Mouse (Mus musculus): ENCODE measurements at regions not wholly inside any gene's neighbourhood (a gene's known extent, or its start where the extent isn't known, plus 50 kb on each side); places are given as distances from the start of the nearest gene placed in this dataset.

GRCm38 (mm10) chr8:116412703-116413102 is 92.1 kb upstream of the Dynlrb2 start:
- H3K4me2 ChIP-seq (ENCODE audit: low read depth, low read length): peak overlapping the region; percentile 30; the same call in 1 of the 2 replicates
- ATAC-seq: no peak
- no peaks in the 10 kb centered on the region for H3K9me3 ChIP-seq (ENCODE audit: control insufficient read depth, low read length)
- H3K4me1 ChIP-seq (ENCODE audit: control insufficient read depth, insufficient read depth, low read length): peaks cover 10% of the 10 kb centered on the region
- H3K27me3 ChIP-seq (replicated peaks; ENCODE audit: control insufficient read depth, insufficient read depth, low read length): no peaks in the 10 kb centered on the region; the same call in 1 of the 2 replicates
- H3K9ac ChIP-seq (ENCODE audit: low read depth, low read length): no peak overlapping the region
- no peaks in the 10 kb centered on the region for H3K36me3 ChIP-seq (ENCODE audit: control insufficient read depth, insufficient read depth, low read length)
- no peak overlapping the region for H3K27ac ChIP-seq (ENCODE audit: low read length)
- no peak overlapping the region for H3K4me3 ChIP-seq (ENCODE audit: low read length)
- 22% methylated on average over 12 of the region's 12 CpGs for WGBS

GRCm38 (mm10) chr8:116410041-116410440 is 94.7 kb upstream of the Dynlrb2 start:
- Histone ChIP-seq H3K27me3 (replicated peaks; ENCODE audit: control insufficient read depth, insufficient read depth, low read length) (no peaks in the 10 kb centered on the region; the same call in 1 of the 2 replicates), H3K9ac (ENCODE audit: low read depth, low read length) (no peak overlapping the region), H3K4me3 (ENCODE audit: low read length) (no peak overlapping the region), H3K4me1 (ENCODE audit: control insufficient read depth, insufficient read depth, low read length) (peaks cover 10% of the 10 kb centered on the region), H3K27ac (ENCODE audit: low read length) (no peak overlapping the region), H3K9me3 (ENCODE audit: control insufficient read depth, low read length) (no peaks in the 10 kb centered on the region), H3K4me2 (ENCODE audit: low read depth, low read length) (no peak overlapping the region), H3K36me3 (ENCODE audit: control insufficient read depth, insufficient read depth, low read length) (no peaks in the 10 kb centered on the region)
- 80% methylated on average over 5 of the region's 5 CpGs for WGBS
- no peak for ATAC-seq

GRCm38 (mm10) chr8:116409011-116409410 is 95.8 kb upstream of the Dynlrb2 start:
- no peaks in the 10 kb centered on the region; the same call in 1 of the 2 replicates for H3K27me3 ChIP-seq (replicated peaks; ENCODE audit: control insufficient read depth, insufficient read depth, low read length)
- no peak overlapping the region for H3K27ac ChIP-seq (ENCODE audit: low read length)
- ATAC-seq: no peak
- WGBS: 84% methylated on average over 6 of the region's 6 CpGs
- H3K9me3 ChIP-seq (ENCODE audit: control insufficient read depth, low read length): no peaks in the 10 kb centered on the region
- H3K36me3 ChIP-seq (ENCODE audit: control insufficient read depth, insufficient read depth, low read length): no peaks in the 10 kb centered on the region
- no peak overlapping the region for H3K4me2 ChIP-seq (ENCODE audit: low read depth, low read length)
- no peak overlapping the region for H3K9ac ChIP-seq (ENCODE audit: low read depth, low read length)
- no peak overlapping the region for H3K4me3 ChIP-seq (ENCODE audit: low read length)
- peaks cover 10% of the 10 kb centered on the region for H3K4me1 ChIP-seq (ENCODE audit: control insufficient read depth, insufficient read depth, low read length)

GRCm38 (mm10) chr8:116404571-116404970 is 100.2 kb upstream of the Dynlrb2 start:
- Histone ChIP-seq H3K9ac (ENCODE audit: low read depth, low read length) (no peak overlapping the region), H3K36me3 (ENCODE audit: control insufficient read depth, insufficient read depth, low read length) (no peaks in the 10 kb centered on the region), H3K27ac (ENCODE audit: low read length) (no peak overlapping the region), H3K9me3 (ENCODE audit: control insufficient read depth, low read length) (no peaks in the 10 kb centered on the region), H3K4me3 (ENCODE audit: low read length) (no peak overlapping the region), H3K4me2 (ENCODE audit: low read depth, low read length) (no peak overlapping the region), H3K27me3 (replicated peaks; ENCODE audit: control insufficient read depth, insufficient read depth, low read length) (no peaks in the 10 kb centered on the region), H3K4me1 (ENCODE audit: control insufficient read depth, insufficient read depth, low read length) (no peaks in the 10 kb centered on the region)
- ATAC-seq: no peak

- no peak for ATAC-seq
- H3K27ac ChIP-seq (ENCODE audit: low read length): no peak overlapping the region
- no peak overlapping the region for H3K4me2 ChIP-seq (ENCODE audit: low read depth, low read length)
- no peaks in the 10 kb centered on the region for H3K4me1 ChIP-seq (ENCODE audit: control insufficient read depth, insufficient read depth, low read length)
- no peaks in the 10 kb centered on the region for H3K9me3 ChIP-seq (ENCODE audit: control insufficient read depth, low read length)
- no peaks in the 10 kb centered on the region for H3K36me3 ChIP-seq (ENCODE audit: control insufficient read depth, insufficient read depth, low read length)
- H3K4me3 ChIP-seq (ENCODE audit: low read length): no peak overlapping the region
- WGBS: 64% methylated on average over 5 of the region's 5 CpGs
- no peak overlapping the region for H3K9ac ChIP-seq (ENCODE audit: low read depth, low read length)
- H3K27me3 ChIP-seq (replicated peaks; ENCODE audit: control insufficient read depth, insufficient read depth, low read length): no peaks in the 10 kb centered on the region
Observed at GRCm38 (mm10) chr8:116403366-116403765, 101.4 kb upstream of the Dynlrb2 start.

- WGBS: 51% methylated on average over 2 of the region's 2 CpGs
- no peak overlapping the region for H3K4me3 ChIP-seq (ENCODE audit: low read length)
- ATAC-seq: no peak
- no peaks in the 10 kb centered on the region for H3K36me3 ChIP-seq (ENCODE audit: control insufficient read depth, insufficient read depth, low read length)
- H3K4me1 ChIP-seq (ENCODE audit: control insufficient read depth, insufficient read depth, low read length): no peaks in the 10 kb centered on the region
- H3K27me3 ChIP-seq (replicated peaks; ENCODE audit: control insufficient read depth, insufficient read depth, low read length): no peaks in the 10 kb centered on the region
- no peak overlapping the region for H3K27ac ChIP-seq (ENCODE audit: low read length)
- peaks cover 3% of the 10 kb centered on the region; the same call in 1 of the 2 replicates for H3K9me3 ChIP-seq (ENCODE audit: control insufficient read depth, low read length)
- no peak overlapping the region for H3K9ac ChIP-seq (ENCODE audit: low read depth, low read length)
- no peak overlapping the region for H3K4me2 ChIP-seq (ENCODE audit: low read depth, low read length)
Observed at GRCm38 (mm10) chr8:116399452-116399851, 105.3 kb upstream of the Dynlrb2 start.

- Histone ChIP-seq H3K27ac (ENCODE audit: low read length) (no peak overlapping the region), H3K4me1 (ENCODE audit: control insufficient read depth, insufficient read depth, low read length) (no peaks in the 10 kb centered on the region), H3K9me3 (ENCODE audit: control insufficient read depth, low read length) (peaks cover 3% of the 10 kb centered on the region; the same call in 1 of the 2 replicates), H3K4me2 (ENCODE audit: low read depth, low read length) (no peak overlapping the region), H3K4me3 (ENCODE audit: low read length) (no peak overlapping the region), H3K9ac (ENCODE audit: low read depth, low read length) (no peak overlapping the region), H3K27me3 (replicated peaks; ENCODE audit: control insufficient read depth, insufficient read depth, low read length) (no peaks in the 10 kb centered on the region), H3K36me3 (ENCODE audit: control insufficient read depth, insufficient read depth, low read length) (no peaks in the 10 kb centered on the region)
- ATAC-seq: no peak
- WGBS: 75% methylated on average over 11 of the region's 11 CpGs
Observed at GRCm38 (mm10) chr8:116398565-116399205, 106.1 kb upstream of the Dynlrb2 start.

GRCm38 (mm10) chr8:116385193-116385955 is 119.4 kb upstream of the Dynlrb2 start:
- no peak overlapping the region for H3K4me3 ChIP-seq (ENCODE audit: low read length)
- no peaks in the 10 kb centered on the region for H3K27me3 ChIP-seq (replicated peaks; ENCODE audit: control insufficient read depth, insufficient read depth, low read length)
- H3K36me3 ChIP-seq (ENCODE audit: control insufficient read depth, insufficient read depth, low read length): no peaks in the 10 kb centered on the region
- H3K4me1 ChIP-seq (ENCODE audit: control insufficient read depth, insufficient read depth, low read length): peaks cover 7% of the 10 kb centered on the region; the same call in 1 of the 2 replicates
- WGBS: 90% methylated on average over 23 of the region's 23 CpGs
- H3K4me2 ChIP-seq (ENCODE audit: low read depth, low read length): no peak overlapping the region
- H3K9ac ChIP-seq (ENCODE audit: low read depth, low read length): no peak overlapping the region
- H3K27ac ChIP-seq (ENCODE audit: low read length): no peak overlapping the region
- ATAC-seq: no peak
- no peaks in the 10 kb centered on the region for H3K9me3 ChIP-seq (ENCODE audit: control insufficient read depth, low read length)

- Histone ChIP-seq H3K36me3 (ENCODE audit: control insufficient read depth, insufficient read depth, low read length) (no peaks in the 10 kb centered on the region), H3K27me3 (replicated peaks; ENCODE audit: control insufficient read depth, insufficient read depth, low read length) (no peaks in the 10 kb centered on the region), H3K4me1 (ENCODE audit: control insufficient read depth, insufficient read depth, low read length) (peaks cover 7% of the 10 kb centered on the region; the same call in 1 of the 2 replicates), H3K9ac (ENCODE audit: low read depth, low read length) (peak overlapping the region; percentile 30; the same call in 1 of the 2 replicates), H3K9me3 (ENCODE audit: control insufficient read depth, low read length) (no peaks in the 10 kb centered on the region), H3K4me2 (ENCODE audit: low read depth, low read length) (no peak overlapping the region), H3K27ac (ENCODE audit: low read length) (no peak overlapping the region), H3K4me3 (ENCODE audit: low read length) (no peak overlapping the region)
- no peak for ATAC-seq
- 77% methylated on average over 15 of the region's 15 CpGs for WGBS
Observed at GRCm38 (mm10) chr8:116384418-116385089, 120.2 kb upstream of the Dynlrb2 start.
